Mouse (Mus musculus) embryonic fibroblast, embryonic 13.5 days (primary cell): ENCODE data around the gene Dbp.

Experiments
- CTCF ChIP-seq: IDR thresholded peaks from 2 replicates; pipeline ENCODE4 v1.5.1; 2011; ENCODE audit warnings: mild to moderate bottlenecking, control low read depth, low read length, moderate library complexity, borderline replicate concordance; ENCODE audit not compliant: insufficient read depth
- POLR2A ChIP-seq: IDR thresholded peaks from 2 replicates; pipeline ENCODE4 v1.6.1; 2011; ENCODE audit warnings: low read depth, mild to moderate bottlenecking, control low read depth, low read length, moderate library complexity

- TF ChIP-seq POLR2A (no peak), CTCF (no peak)
These were observed 38.7 kb upstream of the Dbp start, which contains the start of gene Fut2 for GRCm38 (mm10) chr7:45666161-45666560.
